Mouse (Mus musculus): ENCODE results near the gene Aig1. TPM values are rescaled to one million over a fixed set of nuclear protein-coding genes. Genes with fewer than 3 reads are reported as not detected.

The Aig1 gene
- polyA plus RNA-seq, 1 experiment from 2014 or later = 44.1 TPM

DNA sequence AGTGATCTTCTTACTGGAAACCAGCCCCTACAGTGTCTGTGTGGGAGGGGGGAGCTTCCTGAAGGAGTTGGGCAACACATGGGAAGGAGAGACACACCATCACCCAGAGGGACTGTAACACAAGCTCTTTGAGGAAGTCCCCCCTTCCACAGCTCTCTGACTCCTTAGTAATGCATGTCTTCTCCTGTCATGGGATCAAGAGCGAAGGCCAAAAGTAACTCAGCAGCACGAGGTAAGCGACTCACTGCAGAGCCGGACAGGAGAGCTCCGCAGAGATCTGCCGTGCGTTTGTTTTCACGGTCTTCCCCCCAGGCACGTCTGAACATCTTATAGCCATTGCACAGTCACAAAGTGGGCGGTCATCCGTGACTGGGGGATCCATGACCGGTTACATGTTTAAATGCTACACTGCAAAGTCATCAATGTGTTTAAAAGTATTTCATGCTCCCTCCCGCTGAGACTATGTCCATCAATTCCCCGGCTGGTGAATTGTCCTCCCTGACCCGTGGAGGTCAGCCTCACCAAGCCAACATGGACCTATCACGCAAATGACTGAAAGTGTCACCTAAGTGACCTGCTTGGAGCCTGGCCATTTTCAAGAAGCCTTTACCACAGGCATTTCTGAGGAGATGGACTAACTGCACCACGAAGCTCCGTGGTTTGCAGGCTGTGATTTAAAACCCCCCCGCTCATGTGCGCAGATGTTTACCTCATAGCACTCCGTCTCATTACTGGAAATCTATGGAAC lies 30.9 kb downstream of the Aig1 start:
- H3K4me2 ChIP-seq (ENCODE audit: low read depth) = no peak overlapping the region
- H3K27ac ChIP-seq (ENCODE audit: low read depth, low read length) = no peak overlapping the region
- ATAC-seq (ENCODE audit: insufficient read depth, low FRiP score, low TSS enrichment) (no peak), DNase-seq (ENCODE audit: low spot score) (no peak)
- no peak overlapping the region for H3K4me3 ChIP-seq (ENCODE audit: low read depth, low read length)
- H3K9ac ChIP-seq (ENCODE audit: low read length) = no peak overlapping the region
- H3K4me1 ChIP-seq (ENCODE audit: control insufficient read depth, insufficient read depth, low read length) = no peaks in the 10 kb centered on the region
- no peaks in the 10 kb centered on the region for H3K36me3 ChIP-seq (ENCODE audit: control insufficient read depth, insufficient read depth, low read length)
- 72% methylated on average over 21 of the region's 21 CpGs for WGBS
- no peaks in the 10 kb centered on the region for H3K9me3 ChIP-seq (ENCODE audit: control insufficient read depth, low read length)
- no peaks in the 10 kb centered on the region for H3K27me3 ChIP-seq (ENCODE audit: control insufficient read depth, insufficient read depth, low read length)

DNA sequence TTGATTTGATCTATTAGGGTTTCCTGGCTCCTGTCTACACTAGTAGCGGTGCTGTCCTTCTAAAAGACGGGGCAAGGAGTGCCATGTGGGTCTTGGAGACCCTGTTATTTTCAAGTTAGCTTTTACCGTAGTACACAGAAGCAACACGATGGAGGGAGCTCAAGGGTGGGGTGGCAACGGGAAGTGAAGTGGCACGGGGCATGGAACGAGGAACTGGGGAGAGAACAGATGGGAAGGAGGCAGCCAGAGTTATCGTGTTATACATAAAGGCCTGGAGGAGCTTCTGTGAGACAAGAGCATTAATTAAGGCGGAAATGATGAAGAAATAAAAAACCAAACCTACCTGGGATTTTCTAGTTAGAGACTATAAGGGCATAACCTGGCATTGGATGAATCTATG lies 31.8 kb downstream of the Aig1 start:
- no peak for DNase-seq (ENCODE audit: low spot score)
- WGBS = 92% methylated on average over 9 of the region's 9 CpGs

GRCm38 (mm10) chr10:13835737-13836475 lies 32.9 kb downstream of the Aig1 start:
- Histone ChIP-seq H3K27me3 (ENCODE audit: control insufficient read depth, insufficient read depth, low read length) (no peaks in the 10 kb centered on the region), H3K9me3 (ENCODE audit: control insufficient read depth, low read length) (no peaks in the 10 kb centered on the region), H3K9ac (ENCODE audit: low read length) (no peak overlapping the region), H3K36me3 (ENCODE audit: control insufficient read depth, insufficient read depth, low read length) (no peaks in the 10 kb centered on the region), H3K27ac (ENCODE audit: low read depth, low read length) (no peak overlapping the region), H3K4me3 (ENCODE audit: low read depth, low read length) (no peak overlapping the region), H3K4me1 (ENCODE audit: control insufficient read depth, insufficient read depth, low read length) (no peaks in the 10 kb centered on the region), H3K4me2 (ENCODE audit: low read depth) (no peak overlapping the region)
- DNase-seq (ENCODE audit: low spot score) (no peak), ATAC-seq (ENCODE audit: insufficient read depth, low FRiP score, low TSS enrichment) (no peak)
- WGBS = 76% methylated on average over 10 of the region's 10 CpGs

More for the DNA sequence above, 31.8 kb downstream of the Aig1 start:
- Histone ChIP-seq H3K36me3 (ENCODE audit: control insufficient read depth, insufficient read depth, low read length) (no peaks in the 10 kb centered on the region), H3K9me3 (ENCODE audit: control insufficient read depth, low read length) (no peaks in the 10 kb centered on the region), H3K27ac (ENCODE audit: low read depth, low read length) (no peak overlapping the region), H3K4me2 (ENCODE audit: low read depth) (no peak overlapping the region), H3K4me3 (ENCODE audit: low read depth, low read length) (no peak overlapping the region), H3K27me3 (ENCODE audit: control insufficient read depth, insufficient read depth, low read length) (no peaks in the 10 kb centered on the region), H3K9ac (ENCODE audit: low read length) (no peak overlapping the region), H3K4me1 (ENCODE audit: control insufficient read depth, insufficient read depth, low read length) (no peaks in the 10 kb centered on the region)
- ATAC-seq (ENCODE audit: insufficient read depth, low FRiP score, low TSS enrichment) = no peak

DNA sequence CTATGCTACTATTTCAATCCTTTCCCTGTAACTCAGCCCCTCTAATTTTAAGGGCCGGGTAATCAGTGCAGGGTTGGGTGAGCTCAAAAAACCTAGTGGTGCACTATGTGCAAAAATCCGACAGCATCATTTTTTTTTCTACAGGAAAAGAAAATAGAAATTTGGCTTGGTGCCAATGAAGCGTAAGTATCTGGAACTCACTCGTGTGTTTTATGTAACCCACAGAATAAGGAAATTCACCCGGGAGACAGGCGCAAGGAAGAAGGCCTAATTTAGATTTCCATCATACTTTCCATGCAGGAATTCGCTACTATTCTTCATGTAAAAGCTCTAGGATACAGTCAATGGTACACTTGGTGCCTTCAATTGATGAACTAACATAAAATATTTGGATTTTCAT lies 34.7 kb downstream of the Aig1 start:
- H3K9ac ChIP-seq (ENCODE audit: low read length) = no peak overlapping the region
- no peaks in the 10 kb centered on the region for H3K27me3 ChIP-seq (ENCODE audit: control insufficient read depth, insufficient read depth, low read length)
- no peaks in the 10 kb centered on the region for H3K9me3 ChIP-seq (ENCODE audit: control insufficient read depth, low read length)
- no peak overlapping the region for H3K4me2 ChIP-seq (ENCODE audit: low read depth)
- H3K4me3 ChIP-seq (ENCODE audit: low read depth, low read length) = no peak overlapping the region
- no peak for ATAC-seq (ENCODE audit: insufficient read depth, low FRiP score, low TSS enrichment)
- H3K4me1 ChIP-seq (ENCODE audit: control insufficient read depth, insufficient read depth, low read length) = no peaks in the 10 kb centered on the region
- no peak overlapping the region for H3K27ac ChIP-seq (ENCODE audit: low read depth, low read length)
- no peaks in the 10 kb centered on the region for H3K36me3 ChIP-seq (ENCODE audit: control insufficient read depth, insufficient read depth, low read length)
- DNase-seq (ENCODE audit: low spot score) = no peak
- 82% methylated on average over 7 of the region's 7 CpGs for WGBS

DNA sequence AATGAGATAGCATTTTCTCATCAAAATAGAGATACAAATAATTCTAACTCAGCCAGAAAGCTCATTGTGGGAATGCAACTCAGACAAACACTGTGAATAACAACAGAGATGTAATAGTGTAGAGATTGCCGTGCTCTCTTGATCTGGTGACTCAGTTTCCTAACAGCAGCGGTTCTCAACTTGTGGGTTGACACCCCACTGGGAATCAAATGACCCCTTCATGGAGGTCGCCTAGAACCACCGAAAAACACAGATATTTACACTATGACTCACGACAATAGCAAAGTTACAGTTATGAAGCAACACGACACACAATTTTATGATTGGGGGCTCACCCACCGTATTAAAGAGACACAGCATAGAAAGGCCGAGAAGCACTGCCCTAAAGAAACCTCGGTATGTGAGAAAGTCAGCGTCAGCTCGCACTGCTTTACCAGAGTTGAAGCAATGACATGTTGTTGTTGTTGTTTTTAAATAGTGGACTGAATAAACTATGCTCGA lies 35.7 kb downstream of the Aig1 start:
- Histone ChIP-seq H3K9me3 (ENCODE audit: control insufficient read depth, low read length) (no peaks in the 10 kb centered on the region), H3K9ac (ENCODE audit: low read length) (no peak overlapping the region), H3K27ac (ENCODE audit: low read depth, low read length) (no peak overlapping the region), H3K27me3 (ENCODE audit: control insufficient read depth, insufficient read depth, low read length) (no peaks in the 10 kb centered on the region), H3K4me2 (ENCODE audit: low read depth) (no peak overlapping the region), H3K4me3 (ENCODE audit: low read depth, low read length) (no peak overlapping the region), H3K4me1 (ENCODE audit: control insufficient read depth, insufficient read depth, low read length) (no peaks in the 10 kb centered on the region), H3K36me3 (ENCODE audit: control insufficient read depth, insufficient read depth, low read length) (no peaks in the 10 kb centered on the region)
- DNase-seq (ENCODE audit: low spot score) = no peak
- ATAC-seq (ENCODE audit: insufficient read depth, low FRiP score, low TSS enrichment) = no peak
- WGBS = 87% methylated on average over 12 of the region's 12 CpGs

GRCm38 (mm10) chr10:13832546-13833033 lies 36.2 kb downstream of the Aig1 start:
- no peak for ATAC-seq (ENCODE audit: insufficient read depth, low FRiP score, low TSS enrichment)

GRCm38 (mm10) chr10:13827150-13827549 lies 41.6 kb downstream of the Aig1 start:
- no peaks in the 10 kb centered on the region for H3K36me3 ChIP-seq (ENCODE audit: control insufficient read depth, insufficient read depth, low read length)
- no peak overlapping the region for H3K4me3 ChIP-seq (ENCODE audit: low read depth, low read length)
- no peaks in the 10 kb centered on the region for H3K27me3 ChIP-seq (ENCODE audit: control insufficient read depth, insufficient read depth, low read length)
- 79% methylated on average over 8 of the region's 8 CpGs for WGBS
- no peak overlapping the region for H3K27ac ChIP-seq (ENCODE audit: low read depth, low read length)
- no peak overlapping the region for H3K4me2 ChIP-seq (ENCODE audit: low read depth)
- H3K4me1 ChIP-seq (ENCODE audit: control insufficient read depth, insufficient read depth, low read length) = no peaks in the 10 kb centered on the region
- H3K9me3 ChIP-seq (ENCODE audit: control insufficient read depth, low read length) = no peaks in the 10 kb centered on the region
- DNase-seq (ENCODE audit: low spot score) = no peak
- no peak for ATAC-seq (ENCODE audit: insufficient read depth, low FRiP score, low TSS enrichment)
- H3K9ac ChIP-seq (ENCODE audit: low read length) = no peak overlapping the region

More at GRCm38 (mm10) chr10:13832546-13833033, 36.2 kb downstream of the Aig1 start:
- Histone ChIP-seq H3K4me3 (ENCODE audit: low read depth, low read length) (no peak overlapping the region), H3K27ac (ENCODE audit: low read depth, low read length) (no peak overlapping the region), H3K4me2 (ENCODE audit: low read depth) (no peak overlapping the region), H3K4me1 (ENCODE audit: control insufficient read depth, insufficient read depth, low read length) (no peaks in the 10 kb centered on the region), H3K36me3 (ENCODE audit: control insufficient read depth, insufficient read depth, low read length) (no peaks in the 10 kb centered on the region), H3K9me3 (ENCODE audit: control insufficient read depth, low read length) (no peaks in the 10 kb centered on the region), H3K27me3 (ENCODE audit: control insufficient read depth, insufficient read depth, low read length) (no peaks in the 10 kb centered on the region), H3K9ac (ENCODE audit: low read length) (no peak overlapping the region)
- no peak for DNase-seq (ENCODE audit: low spot score)
- 87% methylated on average over 7 of the region's 7 CpGs for WGBS

GRCm38 (mm10) chr10:13813591-13813990 lies 55.2 kb downstream of the Aig1 start:
- no peaks in the 10 kb centered on the region for H3K4me1 ChIP-seq (ENCODE audit: control insufficient read depth, insufficient read depth, low read length)
- no peak overlapping the region for H3K4me2 ChIP-seq (ENCODE audit: low read depth)
- H3K36me3 ChIP-seq (ENCODE audit: control insufficient read depth, insufficient read depth, low read length) = no peaks in the 10 kb centered on the region
- no peak for DNase-seq (ENCODE audit: low spot score)
- no peak for ATAC-seq (ENCODE audit: insufficient read depth, low FRiP score, low TSS enrichment)
- H3K9ac ChIP-seq (ENCODE audit: low read length) = no peak overlapping the region
- H3K9me3 ChIP-seq (ENCODE audit: control insufficient read depth, low read length) = no peaks in the 10 kb centered on the region
- 94% methylated on average over 5 of the region's 5 CpGs for WGBS
- H3K27me3 ChIP-seq (ENCODE audit: control insufficient read depth, insufficient read depth, low read length) = no peaks in the 10 kb centered on the region
- H3K4me3 ChIP-seq (ENCODE audit: low read depth, low read length) = no peak overlapping the region
- H3K27ac ChIP-seq (ENCODE audit: low read depth, low read length) = no peak overlapping the region

Measured in neural tube, embryonic 11.5 days (tissue).